Mouse (Mus musculus) kidney, embryonic 14.5 days (tissue): ENCODE data around the gene Lcn11. TPM values are rescaled to one million over a fixed set of nuclear protein-coding genes. Genes with fewer than 3 reads are reported as not detected.

Experiments
- ATAC-seq: fragments of 200-750 bp; cut with Nextera tagmentation; 2 replicates; pipeline ENCODE4 v1.8.0; 2017; ENCODE audit warnings: moderate number of reproducible peaks, mild to moderate bottlenecking, moderate TSS enrichment, moderate library complexity; ENCODE audit not compliant: low FRiP score, low TSS enrichment
- H3K27ac ChIP-seq: fragments of 300-500 bp; sonication (generic); 2 replicates; pipeline ENCODE4 v1.5.1; 2014; ENCODE audit warnings: low read depth, mild to moderate bottlenecking, low read length, moderate library complexity, mixed read lengths
- H3K27me3 ChIP-seq: fragments of 300-500 bp; sonication (generic); 2 replicates; pipeline ENCODE4 v1.6.1; 2014; ENCODE audit warnings: mild to moderate bottlenecking, low read length; ENCODE audit not compliant: control insufficient read depth, insufficient read depth
- H3K36me3 ChIP-seq: fragments of 300-500 bp; sonication (generic); 2 replicates; pipeline ENCODE4 v1.6.1; 2014; ENCODE audit warnings: low read length, mixed read lengths; ENCODE audit not compliant: control insufficient read depth, insufficient read depth
- H3K4me1 ChIP-seq: fragments of 300-500 bp; sonication (generic); 2 replicates; pipeline ENCODE4 v1.6.1; 2014; ENCODE audit warnings: low read length, mixed read lengths; ENCODE audit not compliant: control insufficient read depth, insufficient read depth
- H3K4me2 ChIP-seq: fragments of 300-500 bp; sonication (generic); replicated peaks from 2 replicates; pipeline ENCODE4 v1.6.1; 2014; ENCODE audit warnings: low read depth, mild to moderate bottlenecking, low read length
- H3K4me3 ChIP-seq: fragments of 300-500 bp; sonication (generic); 2 replicates; pipeline ENCODE4 v1.5.1; 2014; ENCODE audit warnings: mild to moderate bottlenecking, low read length
- H3K9ac ChIP-seq: fragments of 300-500 bp; sonication (generic); 2 replicates; pipeline ENCODE4 v1.6.1; 2014; ENCODE audit warnings: low read depth, mild to moderate bottlenecking, low read length, moderate library complexity
- H3K9me3 ChIP-seq: fragments of 300-500 bp; sonication (generic); 2 replicates; pipeline ENCODE4 v1.6.1; 2016; ENCODE audit warnings: low read length; ENCODE audit not compliant: control insufficient read depth
- WGBS: fragments of 180-500 bp; shearing (Covaris S2); extraction: QIAGEN DNeasy Blood & Tissue Kit; methylation state at CpG from one replicate; pipeline ENCODE4 v1.1.7; 2014; 5-methylcytosine and 5-hydroxymethylcytosine counted together
- polyA plus RNA-seq: library from polyadenylated mRNA; unstranded; fragments of >200 nt; fragmentation: Nextera tagmentation; extraction: Ambion mirVana; gene quantifications from 2 replicates; pipeline ENCODE4 v1.2.1, GENCODE M21; 2014

Lcn11 gene
- polyA plus RNA-seq, 1 experiment from 2014 or later: not detected

DNA sequence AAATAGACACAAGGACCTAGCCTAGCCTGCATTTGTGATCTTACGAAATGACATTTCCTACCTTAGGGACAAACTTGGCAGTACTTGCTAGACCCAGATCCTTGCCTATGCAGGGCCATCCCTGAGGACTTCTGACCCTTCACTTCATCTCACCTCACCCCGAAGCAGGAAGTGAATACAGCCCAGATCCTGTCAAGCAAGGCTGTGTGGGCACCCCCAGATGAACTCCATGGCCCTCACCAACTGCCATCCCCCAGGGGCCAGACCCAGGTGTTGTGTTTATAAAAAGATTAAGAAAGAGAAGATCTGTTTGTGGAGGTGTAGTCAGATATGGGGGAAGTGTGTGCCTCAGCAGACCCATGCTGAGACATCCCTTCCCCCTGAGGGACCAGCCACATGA is 2.2 kb upstream of the Lcn11 start:
- no peaks in the 10 kb centered on the region for H3K4me1 ChIP-seq
- ATAC-seq: no peak
- no peaks in the 10 kb centered on the region for H3K36me3 ChIP-seq
- no peak overlapping the region for H3K27ac ChIP-seq
- H3K27me3 ChIP-seq: no peaks in the 10 kb centered on the region
- 77% methylated on average over 2 of the region's 2 CpGs for WGBS
- no peak overlapping the region for H3K4me2 ChIP-seq
- no peak overlapping the region for H3K9ac ChIP-seq
- no peaks in the 10 kb centered on the region for H3K9me3 ChIP-seq
- H3K4me3 ChIP-seq: no peak overlapping the region

DNA sequence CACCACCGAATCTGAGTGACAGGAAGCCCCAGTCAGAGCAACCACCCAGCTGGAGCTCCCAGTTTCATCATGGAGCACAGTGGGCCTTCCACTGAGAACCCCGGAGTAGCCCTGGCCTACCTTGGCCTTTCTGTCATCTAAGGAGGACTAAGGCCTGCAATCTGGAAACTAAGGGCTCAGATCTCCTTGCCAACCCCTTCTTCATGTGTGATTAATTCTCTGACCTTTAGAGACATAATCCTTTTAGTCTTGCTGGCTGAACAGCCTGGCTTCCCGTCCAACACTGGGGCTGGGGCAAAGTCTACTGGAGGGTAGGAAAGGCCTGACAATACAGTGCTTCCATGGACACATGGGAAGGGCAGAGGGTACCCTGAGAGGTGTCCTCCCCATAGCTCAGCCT is 826 bp upstream of the Lcn11 start:
- H3K9ac ChIP-seq: no peak overlapping the region
- no peaks in the 10 kb centered on the region for H3K36me3 ChIP-seq
- H3K9me3 ChIP-seq: no peaks in the 10 kb centered on the region
- no peak overlapping the region for H3K4me3 ChIP-seq
- H3K27me3 ChIP-seq: no peaks in the 10 kb centered on the region
- H3K4me2 ChIP-seq: no peak overlapping the region
- no peak for ATAC-seq
- no peak overlapping the region for H3K27ac ChIP-seq
- WGBS: 59% methylated on average over 3 of the region's 3 CpGs
- H3K4me1 ChIP-seq: no peaks in the 10 kb centered on the region

DNA sequence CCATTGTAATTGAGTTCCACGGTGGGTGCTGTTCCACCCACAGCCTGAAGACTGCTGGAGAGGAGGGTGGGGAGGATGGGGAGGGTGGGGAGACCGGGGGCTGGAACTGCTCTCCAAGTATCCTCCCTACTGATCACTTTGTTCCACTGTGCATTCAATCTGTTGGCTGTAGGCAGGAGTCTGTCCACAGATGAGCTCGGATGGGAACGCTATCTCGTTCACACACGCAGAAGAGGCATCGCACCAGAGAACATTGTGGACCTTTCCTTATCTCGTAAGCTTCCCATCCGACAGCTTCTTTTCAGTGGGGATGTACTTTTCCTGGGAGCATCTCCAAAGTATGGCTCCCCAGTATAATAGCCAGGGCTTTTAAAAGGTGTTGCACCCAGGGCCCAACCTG is 2.3 kb downstream of the Lcn11 start:
- ATAC-seq: no peak
- 93% methylated on average over 9 of the region's 9 CpGs for WGBS
- Histone ChIP-seq H3K36me3 (no peaks in the 10 kb centered on the region), H3K27me3 (no peaks in the 10 kb centered on the region), H3K9me3 (no peaks in the 10 kb centered on the region), H3K9ac (no peak overlapping the region), H3K4me1 (no peaks in the 10 kb centered on the region), H3K4me2 (no peak overlapping the region), H3K4me3 (no peak overlapping the region), H3K27ac (no peak overlapping the region)

DNA sequence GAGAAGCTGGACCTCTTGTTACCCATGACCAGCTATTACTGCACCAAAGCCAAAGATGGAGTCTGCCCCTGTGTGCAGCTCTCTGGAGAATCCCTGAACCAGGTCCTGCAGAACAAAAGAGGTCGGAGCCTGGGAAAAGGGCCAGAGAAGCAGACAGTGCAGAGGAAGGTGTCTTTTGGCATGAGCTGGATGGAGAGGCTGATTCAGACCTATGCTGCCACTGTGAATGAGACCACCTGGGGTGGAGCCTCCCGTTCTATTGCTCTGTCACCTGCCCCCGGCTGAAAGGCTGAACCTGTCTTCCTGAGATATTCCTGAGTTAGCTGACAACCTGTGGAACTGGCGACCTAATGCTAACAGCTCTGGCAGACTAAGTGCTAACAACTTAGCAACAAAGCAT is 4.1 kb downstream of the Lcn11 start:
- Histone ChIP-seq H3K36me3 (no peaks in the 10 kb centered on the region), H3K9ac (no peak overlapping the region), H3K4me3 (no peak overlapping the region), H3K27me3 (no peaks in the 10 kb centered on the region), H3K4me1 (no peaks in the 10 kb centered on the region), H3K27ac (no peak overlapping the region), H3K4me2 (no peak overlapping the region), H3K9me3 (no peaks in the 10 kb centered on the region)
- no peak for ATAC-seq
- WGBS: 38% methylated on average over 4 of the region's 4 CpGs

DNA sequence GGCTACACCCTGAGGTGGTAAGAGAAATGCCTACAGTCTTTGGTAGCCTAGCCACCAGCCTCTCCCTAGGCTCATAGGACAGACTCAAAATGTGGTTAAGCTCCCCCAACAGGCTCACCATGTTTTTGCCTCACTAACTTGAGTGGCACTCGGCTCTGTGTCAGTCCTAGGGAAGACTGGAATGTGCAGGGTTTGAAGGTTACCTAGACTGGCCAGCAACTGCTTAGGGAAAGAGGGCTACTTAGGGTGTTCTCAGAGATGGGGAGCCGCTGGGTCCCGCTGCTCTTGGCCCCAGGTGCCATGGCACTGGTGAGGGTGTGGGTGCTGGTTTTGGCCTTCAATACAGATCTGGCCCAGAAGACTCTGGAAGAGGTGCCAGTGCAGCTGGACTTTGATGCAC is 5.1 kb downstream of the Lcn11 start, which contains the start of gene Gm13539:
Gene Gm13539, plus strand, starts transcription at position 301 of the 400 bp plus-strand sequence.
- no peaks in the 10 kb centered on the region for H3K36me3 ChIP-seq
- no peaks in the 10 kb centered on the region for H3K27me3 ChIP-seq
- ATAC-seq: no peak
- no peak within 1 kb of the TSS for H3K4me2 ChIP-seq
- 87% methylated on average over 3 of the region's 3 CpGs for WGBS
- H3K27ac ChIP-seq: no peak within 1 kb of the TSS
- H3K9me3 ChIP-seq: no peaks in the 10 kb centered on the region
- no peaks in the 10 kb centered on the region for H3K4me1 ChIP-seq
- no peak within 1 kb of the TSS for H3K4me3 ChIP-seq
- no peak within 1 kb of the TSS for H3K9ac ChIP-seq

DNA sequence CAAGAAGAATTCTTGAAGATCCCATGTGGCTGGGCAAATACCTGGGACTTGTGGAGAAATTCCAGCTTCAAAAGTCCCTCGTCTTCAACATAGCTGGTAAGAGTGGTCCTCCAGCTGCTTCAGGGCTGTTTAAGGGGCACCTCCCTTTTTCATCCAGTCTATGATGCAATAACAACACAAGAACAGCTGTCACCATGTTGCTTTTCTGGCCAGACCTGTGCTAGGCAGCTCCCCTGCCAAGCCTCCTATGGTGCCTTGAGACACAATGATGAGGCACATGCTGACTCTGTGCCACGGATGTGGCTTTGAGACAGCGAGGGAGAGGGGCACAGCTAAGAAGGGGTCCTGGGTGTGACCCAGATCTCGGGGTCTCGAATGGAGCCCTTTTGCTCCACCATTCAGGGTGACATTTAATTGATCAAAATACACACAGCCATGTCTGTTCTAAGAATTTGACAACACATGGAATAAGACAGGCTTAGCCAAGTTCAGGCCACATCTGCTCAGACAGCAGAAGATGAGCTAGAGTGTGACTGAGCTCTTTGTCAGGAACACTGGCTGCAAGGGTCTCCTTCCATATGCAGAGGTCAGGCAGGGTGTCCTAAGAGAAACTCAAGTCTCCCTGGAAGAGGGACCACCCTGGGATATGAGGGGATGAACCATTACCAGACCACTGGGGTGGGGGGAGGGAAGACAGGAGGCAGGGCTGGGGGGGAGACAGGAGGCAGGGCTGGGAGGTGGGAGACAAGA is 8.9 kb downstream of the Lcn11 start:
- ATAC-seq: no peak
- Histone ChIP-seq H3K36me3 (no peaks in the 10 kb centered on the region), H3K27ac (no peak overlapping the region), H3K9me3 (no peaks in the 10 kb centered on the region), H3K27me3 (no peaks in the 10 kb centered on the region), H3K4me2 (no peak overlapping the region), H3K4me1 (no peaks in the 10 kb centered on the region), H3K4me3 (no peak overlapping the region), H3K9ac (no peak overlapping the region)
- 70% methylated on average over 5 of the region's 5 CpGs for WGBS

DNA sequence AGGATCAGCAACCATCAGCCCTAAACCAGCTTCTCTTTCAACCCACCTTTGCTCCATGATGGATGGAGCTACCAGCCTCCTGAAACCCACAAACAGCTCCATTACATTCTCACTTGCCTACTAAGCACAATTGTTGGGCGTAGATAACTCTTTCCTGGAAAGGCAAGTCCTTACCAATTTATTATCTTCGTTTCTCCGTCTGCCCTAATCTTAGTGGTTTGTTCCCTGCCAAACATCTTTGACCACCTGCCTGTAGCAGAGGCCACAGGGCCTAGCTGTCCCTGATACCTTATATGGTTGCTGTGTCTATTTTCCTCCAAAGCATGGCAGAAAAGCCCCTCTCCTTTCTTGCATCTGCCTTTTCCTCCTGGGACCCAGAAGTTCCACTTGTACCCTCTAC is 12.3 kb downstream of the Lcn11 start:
- no peaks in the 10 kb centered on the region for H3K4me1 ChIP-seq
- H3K27ac ChIP-seq: no peak overlapping the region
- H3K4me2 ChIP-seq: no peak overlapping the region
- no peaks in the 10 kb centered on the region for H3K9me3 ChIP-seq
- no peaks in the 10 kb centered on the region for H3K36me3 ChIP-seq
- no peak overlapping the region for H3K4me3 ChIP-seq
- H3K9ac ChIP-seq: no peak overlapping the region
- WGBS: 83% methylated on average over 3 of the region's 3 CpGs
- no peak for ATAC-seq
- H3K27me3 ChIP-seq: no peaks in the 10 kb centered on the region

DNA sequence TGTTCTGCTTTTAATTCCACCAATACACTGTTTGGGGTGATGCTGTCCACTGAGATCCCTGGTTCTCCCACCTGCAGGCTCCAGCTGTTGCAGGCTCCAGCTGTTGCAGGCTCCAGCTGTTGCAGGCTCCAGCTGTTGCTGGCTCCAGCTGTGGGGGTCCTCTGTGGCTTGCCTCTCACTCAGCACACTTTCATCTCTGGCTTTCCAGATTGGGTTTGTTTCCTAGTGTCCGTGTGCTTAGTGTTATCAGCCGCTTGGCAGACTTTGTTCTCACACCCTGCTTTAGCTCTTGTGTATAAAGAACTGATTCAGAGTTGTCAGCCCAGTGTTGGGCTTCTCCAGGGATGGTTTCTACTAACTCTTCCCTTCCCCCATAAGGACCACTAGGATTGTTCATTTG is 20.8 kb downstream of the Lcn11 start:
- Histone ChIP-seq H3K9me3 (no peaks in the 10 kb centered on the region), H3K4me2 (no peak overlapping the region), H3K4me3 (no peak overlapping the region), H3K27ac (no peak overlapping the region), H3K4me1 (no peaks in the 10 kb centered on the region), H3K27me3 (no peaks in the 10 kb centered on the region), H3K36me3 (no peaks in the 10 kb centered on the region), H3K9ac (no peak overlapping the region)
- 25% methylated on average over 2 of the region's 2 CpGs for WGBS
- ATAC-seq: no peak

DNA sequence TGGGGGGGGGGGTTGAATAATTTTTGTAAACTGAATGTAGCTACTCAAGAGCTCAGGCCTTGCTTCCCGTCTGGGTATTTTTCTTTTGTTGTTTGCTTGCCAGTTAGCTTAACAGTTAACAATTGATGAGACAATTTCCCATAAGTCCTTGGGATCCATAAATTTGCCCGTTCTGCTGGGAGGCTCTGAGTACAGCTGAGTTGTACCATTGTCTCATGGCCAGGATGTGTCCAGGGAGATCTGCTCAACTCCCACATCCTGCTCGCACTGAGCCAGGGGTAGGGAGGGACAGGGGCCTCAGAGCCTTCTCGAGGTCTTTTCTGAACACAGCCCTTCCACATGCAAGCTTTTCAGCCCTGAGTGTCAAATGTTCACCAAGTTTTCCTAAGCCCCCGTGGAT is 21.2 kb downstream of the Lcn11 start:
- no peak for ATAC-seq
- H3K9ac ChIP-seq: no peak overlapping the region
- no peaks in the 10 kb centered on the region for H3K4me1 ChIP-seq
- no peaks in the 10 kb centered on the region for H3K36me3 ChIP-seq
- H3K4me2 ChIP-seq: no peak overlapping the region
- no peaks in the 10 kb centered on the region for H3K9me3 ChIP-seq
- no peak overlapping the region for H3K4me3 ChIP-seq
- H3K27me3 ChIP-seq: no peaks in the 10 kb centered on the region
- WGBS: 28% methylated on average over 5 of the region's 5 CpGs
- no peak overlapping the region for H3K27ac ChIP-seq
